Mouse (Mus musculus) midbrain, embryonic 14.5 days (tissue): Measurements from ENCODE around the gene Ptch1. TPM values are rescaled to one million over a fixed set of nuclear protein-coding genes. Genes with fewer than 3 reads are reported as not detected.

ENCODE experiments used
- ATAC-seq: fragments of 200-750 bp; cut with Nextera tagmentation; 2 replicates; pipeline ENCODE4 v1.8.0; 2017; ENCODE audit warnings: moderate number of reproducible peaks, moderate library complexity; ENCODE audit not compliant: low FRiP score, low TSS enrichment
- DNase-seq: peaks from one replicate; pipeline ENCODE4 v3.0.0-alpha.2; 2015
- H3K27ac ChIP-seq: fragments of 300-500 bp; sonication (generic); replicated peaks from 2 replicates; pipeline ENCODE4 v1.5.1; 2014; ENCODE audit warnings: mild to moderate bottlenecking, low read depth, low read length, moderate library complexity
- H3K27me3 ChIP-seq: fragments of 300-500 bp; sonication (generic); 2 replicates; pipeline ENCODE4 v1.6.1; 2014; ENCODE audit warnings: low read length, control low read depth, mixed read lengths; ENCODE audit not compliant: control insufficient read depth, insufficient read depth
- H3K36me3 ChIP-seq: fragments of 300-500 bp; sonication (generic); 2 replicates; pipeline ENCODE4 v1.6.1; 2014; ENCODE audit warnings: low read length, control low read depth; ENCODE audit not compliant: control insufficient read depth, insufficient read depth
- H3K4me1 ChIP-seq: fragments of 300-500 bp; sonication (generic); 2 replicates; pipeline ENCODE4 v1.6.1; 2014; ENCODE audit warnings: mild to moderate bottlenecking, antibody characterized with exemption, low read length, control low read depth; ENCODE audit not compliant: control insufficient read depth, insufficient read depth
- H3K4me2 ChIP-seq: fragments of 300-500 bp; sonication (generic); 2 replicates; pipeline ENCODE4 v1.6.1; 2014; ENCODE audit warnings: mild to moderate bottlenecking, low read length, moderate library complexity
- H3K4me3 ChIP-seq: fragments of 300-500 bp; sonication (generic); replicated peaks from 2 replicates; pipeline ENCODE4 v1.5.1; 2014; ENCODE audit warnings: low read depth, low read length
- H3K9ac ChIP-seq: fragments of 300-500 bp; sonication (generic); replicated peaks from 2 replicates; pipeline ENCODE4 v1.6.1; 2014; ENCODE audit warnings: mild to moderate bottlenecking, low read length, moderate library complexity
- H3K9me3 ChIP-seq: fragments of 300-500 bp; sonication (generic); 2 replicates; pipeline ENCODE4 v1.6.1; 2016; ENCODE audit warnings: low read length, control low read depth, mixed read lengths; ENCODE audit not compliant: control insufficient read depth
- WGBS: fragments of 180-500 bp; shearing (Covaris S2); extraction: QIAGEN DNeasy Blood & Tissue Kit; methylation state at CpG from one replicate; pipeline ENCODE4 v1.1.7; 2014; 5-methylcytosine and 5-hydroxymethylcytosine counted together
- polyA plus RNA-seq: library from polyadenylated mRNA; unstranded; fragments of >200 nt; fragmentation: Nextera tagmentation; extraction: Ambion mirVana; gene quantifications from 2 replicates; pipeline ENCODE4 v1.2.1, GENCODE M21; 2014

Ptch1 gene
- polyA plus RNA-seq: 17.4 and 17.8 TPM in 2 replicates

- Histone ChIP-seq H3K4me1 (peaks cover 20% of the 10 kb centered on the region), H3K36me3 (no peaks in the 10 kb centered on the region), H3K4me2 (peak within 1 kb of the TSS; percentile 94), H3K4me3 (peak within 1 kb of the TSS; percentile 68), H3K9me3 (no peaks in the 10 kb centered on the region), H3K27ac (peak within 1 kb of the TSS; percentile 88), H3K9ac (peak within 1 kb of the TSS; percentile 86), H3K27me3 (peaks cover 57% of the 10 kb centered on the region)
- DNase-seq (peak; percentile 81), ATAC-seq (peak; percentile 67)
- under 1% methylated on average over 43 of the region's 44 CpGs for WGBS
These were observed at the start of gene Ptch1 for GRCm38 (mm10) chr13:63573256-63573835. Ptch1 (minus strand) TSS chr13:63573598.

GRCm38 (mm10) chr13:63621301-63621700, 47.9 kb upstream of the Ptch1 start:
- no peaks in the 10 kb centered on the region for H3K36me3 ChIP-seq
- no peak overlapping the region for H3K4me2 ChIP-seq
- 82% methylated on average over 3 of the region's 3 CpGs for WGBS
- H3K4me3 ChIP-seq: no peak overlapping the region
- no peaks in the 10 kb centered on the region for H3K4me1 ChIP-seq
- no peak overlapping the region for H3K9ac ChIP-seq
- no peak overlapping the region for H3K27ac ChIP-seq
- H3K9me3 ChIP-seq: no peaks in the 10 kb centered on the region
- no peak for ATAC-seq
- no peak for DNase-seq
- H3K27me3 ChIP-seq: peaks cover 24% of the 10 kb centered on the region; the same call in 1 of the 2 replicates

- Histone ChIP-seq H3K4me2 (no peak overlapping the region), H3K9me3 (no peaks in the 10 kb centered on the region), H3K4me3 (no peak overlapping the region), H3K4me1 (no peaks in the 10 kb centered on the region), H3K27me3 (0 out of 2 replicates have a peak, but pooled peaks cover 3% of the 10 kb centered on the region), H3K36me3 (no peaks in the 10 kb centered on the region), H3K9ac (no peak overlapping the region), H3K27ac (no peak overlapping the region)
- DNase-seq: no peak
- no peak for ATAC-seq
- 73% methylated on average over 2 of the region's 2 CpGs for WGBS
These were observed 39.8 kb upstream of the Ptch1 start for GRCm38 (mm10) chr13:63613201-63613600.

- Histone ChIP-seq H3K36me3 (no peaks in the 10 kb centered on the region), H3K4me2 (no peak overlapping the region), H3K9me3 (no peaks in the 10 kb centered on the region), H3K27me3 (no peaks in the 10 kb centered on the region), H3K4me1 (no peaks in the 10 kb centered on the region), H3K4me3 (no peak overlapping the region), H3K27ac (no peak overlapping the region), H3K9ac (no peak overlapping the region)
- DNase-seq (no peak), ATAC-seq (no peak)
- WGBS: 46% methylated on average over 10 of the region's 10 CpGs
These were observed 36.3 kb upstream of the Ptch1 start for GRCm38 (mm10) chr13:63609734-63610133.

- 51% methylated on average over 3 of the region's 3 CpGs for WGBS
- Histone ChIP-seq H3K27ac (no peak overlapping the region), H3K9me3 (no peaks in the 10 kb centered on the region), H3K4me1 (no peaks in the 10 kb centered on the region), H3K9ac (no peak overlapping the region), H3K27me3 (no peaks in the 10 kb centered on the region), H3K4me2 (no peak overlapping the region), H3K36me3 (no peaks in the 10 kb centered on the region), H3K4me3 (no peak overlapping the region)
- ATAC-seq (peak; percentile 58; the same call in 1 of the 2 replicates), DNase-seq (peak; percentile 67)
These were observed 24.2 kb upstream of the Ptch1 start for GRCm38 (mm10) chr13:63597593-63597992.

GRCm38 (mm10) chr13:63595869-63596268, 22.5 kb upstream of the Ptch1 start:
- no peak for DNase-seq

GRCm38 (mm10) chr13:63593469-63594050, 20.2 kb upstream of the Ptch1 start:
- H3K9ac ChIP-seq: no peak overlapping the region
- H3K36me3 ChIP-seq: no peaks in the 10 kb centered on the region
- H3K27me3 ChIP-seq: no peaks in the 10 kb centered on the region
- H3K4me2 ChIP-seq: no peak overlapping the region
- no peaks in the 10 kb centered on the region for H3K9me3 ChIP-seq
- H3K4me3 ChIP-seq: no peak overlapping the region
- DNase-seq: peak; percentile 24
- no peak for ATAC-seq
- no peak overlapping the region for H3K27ac ChIP-seq
- H3K4me1 ChIP-seq: no peaks in the 10 kb centered on the region
- WGBS: 39% methylated on average over 13 of the region's 13 CpGs

More at GRCm38 (mm10) chr13:63595869-63596268, 22.5 kb upstream of the Ptch1 start:
- no peaks in the 10 kb centered on the region for H3K4me1 ChIP-seq
- no peaks in the 10 kb centered on the region for H3K36me3 ChIP-seq
- no peaks in the 10 kb centered on the region for H3K27me3 ChIP-seq
- no peak overlapping the region for H3K9ac ChIP-seq
- no peak overlapping the region for H3K27ac ChIP-seq
- no peaks in the 10 kb centered on the region for H3K9me3 ChIP-seq
- ATAC-seq: no peak
- WGBS: 76% methylated on average over 7 of the region's 7 CpGs
- no peak overlapping the region for H3K4me2 ChIP-seq
- H3K4me3 ChIP-seq: no peak overlapping the region

GRCm38 (mm10) chr13:63592755-63593154, 19.4 kb upstream of the Ptch1 start:
- no peak overlapping the region for H3K4me3 ChIP-seq
- no peaks in the 10 kb centered on the region for H3K36me3 ChIP-seq
- H3K4me1 ChIP-seq: no peaks in the 10 kb centered on the region
- no peak overlapping the region for H3K27ac ChIP-seq
- DNase-seq: no peak
- no peaks in the 10 kb centered on the region for H3K27me3 ChIP-seq
- H3K9me3 ChIP-seq: no peaks in the 10 kb centered on the region
- WGBS: 76% methylated on average over 5 of the region's 5 CpGs
- H3K9ac ChIP-seq: no peak overlapping the region
- no peak overlapping the region for H3K4me2 ChIP-seq
- ATAC-seq: no peak

GRCm38 (mm10) chr13:63574601-63575000, 1.2 kb upstream of the Ptch1 start:
- DNase-seq (no peak), ATAC-seq (no peak)
- Histone ChIP-seq H3K27ac (no peak overlapping the region), H3K36me3 (no peaks in the 10 kb centered on the region), H3K9me3 (no peaks in the 10 kb centered on the region), H3K4me1 (peaks cover 11% of the 10 kb centered on the region; the same call in 1 of the 2 replicates), H3K4me2 (no peak overlapping the region), H3K4me3 (no peak overlapping the region), H3K9ac (no peak overlapping the region), H3K27me3 (peaks cover 45% of the 10 kb centered on the region; the same call in 1 of the 2 replicates)
- WGBS: 54% methylated on average over 4 of the region's 4 CpGs
